Mouse (Mus musculus): ENCODE measurements around the gene Defb45.

DNA sequence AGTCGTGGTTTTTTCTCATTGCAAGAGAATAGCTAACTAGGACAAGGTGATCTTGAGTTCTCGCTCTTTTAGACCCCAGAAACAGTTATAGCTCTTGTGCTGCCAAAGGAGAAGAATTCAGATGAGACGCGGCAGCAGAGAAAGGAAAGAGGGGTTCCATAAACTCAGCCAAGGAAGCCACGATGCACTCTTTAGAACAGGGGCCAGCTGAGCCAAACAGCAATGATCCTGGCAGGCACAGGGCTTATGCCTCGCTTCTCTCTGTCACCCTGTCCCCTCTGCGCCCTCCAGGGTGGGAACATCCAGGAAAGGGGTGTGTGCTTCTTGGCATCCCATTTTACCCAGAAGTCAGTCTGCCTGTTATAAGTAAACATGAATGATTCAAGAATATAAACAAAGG is at the start of gene Defb45:
- no peak for TF ChIP-seq USF1 (IDR thresholded peaks at IDR 0.05; ENCODE audit: low read depth)
- no peak for TF ChIP-seq CTCF (IDR thresholded peaks at IDR 0.05; ENCODE audit: control insufficient read depth, insufficient read depth, insufficient read length)
- TF ChIP-seq MYOG (IDR thresholded peaks at IDR 0.05; ENCODE audit: control insufficient read depth, extremely low read depth, insufficient read length), result no peak
- no peak for TF ChIP-seq MAX (IDR thresholded peaks at IDR 0.05)
- no peak for TF ChIP-seq MYOD1 (IDR thresholded peaks at IDR 0.05; ENCODE audit: control insufficient read depth, insufficient read length, low read depth)
- no peak for TF ChIP-seq CEBPB (IDR thresholded peaks at IDR 0.05; ENCODE audit: low read depth)
- TF ChIP-seq FOSL1 (IDR thresholded peaks at IDR 0.05; ENCODE audit: insufficient read depth, low read length, poor library complexity, severe bottlenecking), result no peak

Data from C2C12 (cell line).